Mouse (Mus musculus): ENCODE data around the gene Lyz2.
"Not testable (repeated sequence)": the region's sequence is repeated elsewhere in the genome, so short reads cannot be mapped to it uniquely, and the experiment has no call there.

DNA sequence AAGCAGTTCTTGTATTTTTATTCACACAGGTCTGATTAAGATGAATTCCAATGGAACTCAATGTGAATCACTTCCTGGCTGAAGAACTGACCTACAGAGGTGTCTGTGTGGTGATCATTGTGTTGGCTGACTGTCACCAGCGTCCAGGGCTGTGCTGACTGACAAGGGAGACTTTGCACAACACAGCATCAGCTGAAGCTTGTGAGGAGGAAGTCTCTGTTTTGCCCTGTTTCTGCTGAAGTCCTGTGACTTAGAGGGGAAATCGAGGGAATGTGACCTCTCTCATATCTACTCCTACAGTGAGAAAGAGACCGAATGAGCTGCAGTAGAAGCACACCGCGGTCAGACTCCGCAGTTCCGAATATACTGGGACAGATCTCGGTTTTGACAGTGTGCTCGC is 4.3 kb downstream of the Lyz2 start:
- not testable (repeated sequence) for TF ChIP-seq CTCF (IDR thresholded peaks at IDR 0.05; ENCODE audit: low read depth, low read length); POLR2AphosphoS5 (IDR thresholded peaks at IDR 0.05; ENCODE audit: insufficient replicate concordance, low read depth, low read length)

Measured in G1E (cell line).